Mouse (Mus musculus): ENCODE results near the gene AW822073. TPM values are rescaled to one million over a fixed set of nuclear protein-coding genes. Genes with fewer than 3 reads are reported as not detected.
"Not testable (repeated sequence)": the region's sequence is repeated elsewhere in the genome, so short reads cannot be mapped to it uniquely, and the experiment has no call there.

The AW822073 gene
- polyA plus RNA-seq, 1 experiment from 2014 or later: not detected

DNA sequence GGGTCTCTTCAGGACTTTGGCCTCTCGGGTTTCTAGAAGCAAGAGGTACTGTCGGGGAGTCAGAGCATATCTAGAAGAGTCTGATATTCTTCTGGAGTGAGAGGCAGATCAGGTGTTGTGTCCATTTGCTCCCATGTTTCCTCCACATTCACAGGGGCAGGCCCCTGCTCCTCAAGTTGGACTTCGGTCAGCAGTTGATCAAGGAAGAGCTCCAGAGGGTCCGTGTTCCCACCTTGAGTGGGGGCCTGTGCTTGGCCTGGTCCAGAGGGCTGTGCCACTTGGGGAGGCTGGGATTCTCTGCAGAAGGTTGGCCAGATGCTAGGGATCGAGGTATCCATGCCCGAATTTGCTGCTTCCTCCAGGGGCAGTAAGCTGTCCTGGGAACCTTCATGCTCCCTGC, 3.1 kb upstream of the AW822073 start:
- 81% methylated on average over 2 of the region's 6 CpGs for WGBS
- not testable (repeated sequence) for H3K4me1 ChIP-seq (ENCODE audit: control insufficient read depth, insufficient read depth, low read length); H3K4me3 ChIP-seq (ENCODE audit: low read depth, low read length); ATAC-seq (ENCODE audit: insufficient number of reproducible peaks, low FRiP score, low TSS enrichment, low read depth); H3K27me3 ChIP-seq (ENCODE audit: control insufficient read depth, insufficient read depth, low read length); H3K4me2 ChIP-seq (ENCODE audit: low read depth, severe bottlenecking); H3K27ac ChIP-seq (replicated peaks; ENCODE audit: low read depth, low read length); H3K36me3 ChIP-seq (ENCODE audit: control insufficient read depth, insufficient read depth, low read length); H3K9ac ChIP-seq (ENCODE audit: low read length); DNase-seq (ENCODE audit: low spot score)
- peaks cover 14% of the 10 kb centered on the region for H3K9me3 ChIP-seq (ENCODE audit: control insufficient read depth, low read length)

DNA sequence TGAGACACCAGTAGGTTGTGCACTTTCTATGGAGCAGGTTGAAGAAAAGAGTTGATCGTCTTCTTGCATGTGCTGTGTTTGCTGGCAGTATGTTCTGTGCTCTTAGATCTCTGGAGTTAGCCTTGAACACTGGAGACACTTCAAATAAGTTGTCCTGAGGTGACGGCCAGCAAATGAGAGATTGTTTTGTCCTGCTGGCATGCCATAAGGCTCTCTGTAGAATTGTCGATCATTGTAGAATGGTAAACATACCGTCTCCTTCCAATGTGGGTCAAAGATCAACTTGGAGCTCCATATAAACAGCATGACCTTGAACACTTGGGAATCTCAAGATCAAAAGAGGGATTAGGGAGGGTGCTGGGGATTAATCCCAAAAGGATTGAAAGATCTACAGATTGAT, 1.6 kb upstream of the AW822073 start:
- not testable (repeated sequence) for H3K4me3 ChIP-seq (ENCODE audit: low read depth, low read length); ATAC-seq (ENCODE audit: insufficient number of reproducible peaks, low FRiP score, low TSS enrichment, low read depth); H3K36me3 ChIP-seq (ENCODE audit: control insufficient read depth, insufficient read depth, low read length); H3K4me1 ChIP-seq (ENCODE audit: control insufficient read depth, insufficient read depth, low read length); H3K27me3 ChIP-seq (ENCODE audit: control insufficient read depth, insufficient read depth, low read length); H3K4me2 ChIP-seq (ENCODE audit: low read depth, severe bottlenecking); H3K9ac ChIP-seq (ENCODE audit: low read length); H3K27ac ChIP-seq (replicated peaks; ENCODE audit: low read depth, low read length); H3K9me3 ChIP-seq (ENCODE audit: control insufficient read depth, low read length)
- DNase-seq (ENCODE audit: low spot score): peak; percentile 51
- 87% methylated on average over 4 of the region's 4 CpGs for WGBS

DNA sequence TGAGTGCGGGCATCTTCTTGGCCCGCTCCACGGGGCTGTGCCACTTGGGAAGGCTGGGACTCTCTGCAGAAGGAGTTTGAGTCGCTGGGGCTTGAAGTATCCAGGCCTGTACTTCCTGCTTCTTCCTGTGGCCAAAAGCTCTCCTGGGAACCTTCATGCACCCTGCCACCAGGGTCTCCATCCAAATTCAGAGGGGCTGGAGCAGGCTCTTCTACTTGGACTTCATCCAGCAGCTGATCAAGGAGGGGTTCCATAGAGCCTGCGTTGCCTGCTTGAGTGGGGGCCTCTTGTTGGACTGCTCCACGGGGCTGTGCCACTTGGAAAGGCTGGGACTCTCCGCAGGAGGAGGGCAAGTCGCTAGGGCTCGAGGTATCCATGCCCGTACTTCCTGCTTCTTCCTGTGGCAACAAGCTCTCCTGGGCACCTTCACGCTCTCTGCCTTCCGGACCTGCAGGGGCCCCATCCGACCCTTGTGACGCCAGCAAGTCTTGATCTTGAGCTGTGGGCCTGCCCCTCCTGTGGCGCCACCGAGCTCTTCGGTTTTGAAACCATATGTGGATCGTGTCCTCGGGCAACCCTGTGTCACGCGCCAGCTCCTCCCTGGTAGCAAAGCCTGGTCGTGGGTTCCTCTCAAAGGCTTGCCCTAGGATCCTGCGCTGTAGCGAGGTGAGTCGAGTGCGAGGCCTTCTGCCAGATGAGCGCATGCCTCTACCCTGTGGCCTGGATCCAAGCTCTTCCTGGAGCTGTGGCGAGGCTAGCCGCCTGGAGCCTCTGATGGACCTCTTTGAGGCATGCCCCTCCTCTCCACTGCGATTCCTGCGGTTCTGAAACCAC, 541 bp downstream of the AW822073 start:
- not testable (repeated sequence) for ATAC-seq (ENCODE audit: insufficient number of reproducible peaks, low FRiP score, low TSS enrichment, low read depth); H3K4me2 ChIP-seq (ENCODE audit: low read depth, severe bottlenecking); H3K9ac ChIP-seq (ENCODE audit: low read length); H3K36me3 ChIP-seq (ENCODE audit: control insufficient read depth, insufficient read depth, low read length); H3K27ac ChIP-seq (replicated peaks; ENCODE audit: low read depth, low read length); H3K4me1 ChIP-seq (ENCODE audit: control insufficient read depth, insufficient read depth, low read length); H3K9me3 ChIP-seq (ENCODE audit: control insufficient read depth, low read length); H3K4me3 ChIP-seq (ENCODE audit: low read depth, low read length); H3K27me3 ChIP-seq (ENCODE audit: control insufficient read depth, insufficient read depth, low read length)
- peak; percentile 64 for DNase-seq (ENCODE audit: low spot score)
- WGBS: 82% methylated on average over 25 of the region's 31 CpGs

DNA sequence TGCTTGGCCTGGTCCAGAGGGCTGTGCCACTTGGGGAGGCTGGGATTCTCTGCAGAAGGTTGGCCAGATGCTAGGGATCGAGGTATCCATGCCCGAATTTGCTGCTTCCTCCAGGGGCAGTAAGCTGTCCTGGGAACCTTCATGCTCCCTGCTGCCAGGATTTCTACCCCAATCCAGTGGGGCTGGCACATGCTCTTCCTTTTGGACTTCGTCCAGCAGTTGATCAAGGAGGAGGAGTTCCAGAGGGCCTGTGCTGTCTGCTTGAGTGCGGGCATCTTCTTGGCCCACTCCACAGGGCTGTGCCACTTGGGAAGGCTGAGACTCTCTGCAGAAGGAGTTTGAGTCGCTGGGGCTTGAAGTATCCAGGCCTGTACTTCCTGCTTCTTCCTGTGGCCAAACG, 1.6 kb downstream of the AW822073 start:
- H3K27me3 ChIP-seq (ENCODE audit: control insufficient read depth, insufficient read depth, low read length); H3K4me3 ChIP-seq (ENCODE audit: low read depth, low read length): not testable (repeated sequence)
- 86% methylated on average over 3 of the region's 6 CpGs for WGBS

DNA sequence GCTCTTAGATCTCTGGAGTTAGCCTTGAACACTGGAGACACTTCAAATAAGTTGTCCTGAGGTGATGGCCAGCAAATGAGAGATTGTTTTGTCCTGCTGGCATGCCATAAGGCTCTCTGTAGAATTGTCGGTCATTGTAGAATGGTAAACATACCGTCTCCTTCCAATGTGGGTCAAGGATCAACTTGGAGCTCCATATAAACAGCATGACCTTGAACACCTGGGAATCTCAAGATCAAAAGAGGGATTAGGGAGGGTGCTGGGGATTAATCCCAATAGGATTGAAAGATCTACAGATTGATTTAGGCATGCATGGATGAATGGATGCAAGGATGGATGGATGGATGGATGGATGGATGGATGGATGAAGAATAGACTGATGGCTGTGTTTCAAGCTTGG, 3.2 kb downstream of the AW822073 start:
- not testable (repeated sequence) for H3K27me3 ChIP-seq (ENCODE audit: control insufficient read depth, insufficient read depth, low read length); H3K9ac ChIP-seq (ENCODE audit: low read length); H3K9me3 ChIP-seq (ENCODE audit: control insufficient read depth, low read length); DNase-seq (ENCODE audit: low spot score); ATAC-seq (ENCODE audit: insufficient number of reproducible peaks, low FRiP score, low TSS enrichment, low read depth); H3K36me3 ChIP-seq (ENCODE audit: control insufficient read depth, insufficient read depth, low read length); H3K4me1 ChIP-seq (ENCODE audit: control insufficient read depth, insufficient read depth, low read length); H3K4me2 ChIP-seq (ENCODE audit: low read depth, severe bottlenecking); H3K4me3 ChIP-seq (ENCODE audit: low read depth, low read length); H3K27ac ChIP-seq (replicated peaks; ENCODE audit: low read depth, low read length)
- WGBS: 98% methylated on average over 2 of the region's 2 CpGs

More for the DNA sequence above, 1.6 kb downstream of the AW822073 start:
- not testable (repeated sequence) for H3K9me3 ChIP-seq (ENCODE audit: control insufficient read depth, low read length); ATAC-seq (ENCODE audit: insufficient number of reproducible peaks, low FRiP score, low TSS enrichment, low read depth); DNase-seq (ENCODE audit: low spot score); H3K27ac ChIP-seq (replicated peaks; ENCODE audit: low read depth, low read length); H3K4me2 ChIP-seq (ENCODE audit: low read depth, severe bottlenecking); H3K9ac ChIP-seq (ENCODE audit: low read length); H3K4me1 ChIP-seq (ENCODE audit: control insufficient read depth, insufficient read depth, low read length); H3K36me3 ChIP-seq (ENCODE audit: control insufficient read depth, insufficient read depth, low read length)

DNA sequence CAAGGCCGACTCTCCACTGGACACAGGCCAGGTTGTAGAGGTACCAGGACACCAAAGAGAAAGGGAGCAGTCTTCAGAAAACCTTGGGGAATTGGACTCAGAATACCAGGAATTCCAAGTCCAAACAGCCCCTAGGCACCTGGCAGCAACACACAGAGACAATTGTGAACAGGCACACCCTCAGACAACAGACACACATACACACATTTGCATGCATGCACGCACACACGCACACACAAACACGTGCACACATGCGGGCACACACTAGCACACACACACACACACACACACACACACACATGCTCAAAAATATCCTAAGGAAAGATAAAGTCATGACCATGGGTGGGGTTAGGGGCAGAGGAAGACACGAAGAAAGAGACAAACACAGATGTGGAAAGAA, 4.0 kb downstream of the AW822073 start:
- no peak for DNase-seq (ENCODE audit: low spot score)
- H3K9me3 ChIP-seq (ENCODE audit: control insufficient read depth, low read length): no peaks in the 10 kb centered on the region
- ATAC-seq (ENCODE audit: insufficient number of reproducible peaks, low FRiP score, low TSS enrichment, low read depth): no peak
- H3K27me3 ChIP-seq (ENCODE audit: control insufficient read depth, insufficient read depth, low read length): no peaks in the 10 kb centered on the region
- H3K9ac ChIP-seq (ENCODE audit: low read length): no peak overlapping the region
- H3K4me1 ChIP-seq (ENCODE audit: control insufficient read depth, insufficient read depth, low read length): no peaks in the 10 kb centered on the region
- H3K4me3 ChIP-seq (ENCODE audit: low read depth, low read length): no peak overlapping the region
- no peak overlapping the region for H3K4me2 ChIP-seq (ENCODE audit: low read depth, severe bottlenecking)
- H3K27ac ChIP-seq (replicated peaks; ENCODE audit: low read depth, low read length): no peak overlapping the region
- 85% methylated on average over 6 of the region's 6 CpGs for WGBS
- no peaks in the 10 kb centered on the region for H3K36me3 ChIP-seq (ENCODE audit: control insufficient read depth, insufficient read depth, low read length)

DNA sequence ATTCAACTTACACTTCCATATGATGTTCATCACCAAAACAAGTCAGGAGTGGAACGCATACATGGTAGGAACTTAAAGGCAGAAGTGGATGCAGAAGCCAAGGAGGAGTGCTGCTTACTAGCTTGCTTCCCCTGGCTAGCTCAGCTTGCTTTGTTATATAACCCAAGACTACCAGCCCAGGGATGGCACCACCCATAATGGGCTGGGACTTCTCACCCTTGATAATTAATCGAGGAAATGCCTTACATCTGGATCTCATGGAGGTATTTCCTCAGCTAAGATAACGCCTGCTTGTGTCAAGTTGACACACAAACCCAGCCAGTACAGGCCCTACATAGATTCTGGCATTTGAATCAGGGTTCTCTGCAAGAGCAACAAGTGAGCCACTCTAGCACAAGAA, 7.4 kb downstream of the AW822073 start:
- no peak for DNase-seq (ENCODE audit: low spot score)
- whole genome bisulfite sequencing: 80% methylated on average over 3 of the region's 3 CpGs
- Histone ChIP-seq H3K4me3 (ENCODE audit: low read depth, low read length) (no peak overlapping the region), H3K27ac (replicated peaks; ENCODE audit: low read depth, low read length) (no peak overlapping the region), H3K4me2 (ENCODE audit: low read depth, severe bottlenecking) (no peak overlapping the region), H3K9me3 (ENCODE audit: control insufficient read depth, low read length) (peaks cover 3% of the 10 kb centered on the region; the same call in 1 of the 2 replicates), H3K36me3 (ENCODE audit: control insufficient read depth, insufficient read depth, low read length) (no peaks in the 10 kb centered on the region), H3K27me3 (ENCODE audit: control insufficient read depth, insufficient read depth, low read length) (no peaks in the 10 kb centered on the region), H3K9ac (ENCODE audit: low read length) (no peak overlapping the region), H3K4me1 (ENCODE audit: control insufficient read depth, insufficient read depth, low read length) (no peaks in the 10 kb centered on the region)
- ATAC-seq (ENCODE audit: insufficient number of reproducible peaks, low FRiP score, low TSS enrichment, low read depth): no peak

DNA sequence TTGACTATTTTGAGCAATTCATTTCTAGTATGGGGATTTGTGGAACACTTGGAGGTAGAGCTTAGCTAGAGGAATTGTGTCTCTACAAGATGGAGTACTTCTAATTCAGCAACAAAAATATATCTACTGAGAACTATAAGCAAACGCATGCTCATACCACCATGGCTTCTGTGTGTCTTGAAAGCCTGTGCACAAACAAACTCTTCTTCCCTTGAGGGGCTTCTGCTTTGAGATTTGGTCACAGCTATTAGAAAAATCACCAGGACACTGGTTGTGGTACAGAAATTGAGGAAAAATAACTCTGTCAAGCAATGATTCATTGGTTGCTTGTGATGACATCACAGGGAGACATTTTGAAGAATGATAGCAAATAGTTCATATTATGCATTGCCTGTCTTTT, 9.4 kb downstream of the AW822073 start:
- 88% methylated on average over 1 of the region's 1 CpGs for WGBS
- Histone ChIP-seq H3K4me1 (ENCODE audit: control insufficient read depth, insufficient read depth, low read length) (no peaks in the 10 kb centered on the region), H3K9ac (ENCODE audit: low read length) (no peak overlapping the region), H3K4me2 (ENCODE audit: low read depth, severe bottlenecking) (no peak overlapping the region), H3K9me3 (ENCODE audit: control insufficient read depth, low read length) (peaks cover 6% of the 10 kb centered on the region; the same call in 1 of the 2 replicates), H3K27ac (replicated peaks; ENCODE audit: low read depth, low read length) (no peak overlapping the region), H3K27me3 (ENCODE audit: control insufficient read depth, insufficient read depth, low read length) (no peaks in the 10 kb centered on the region), H3K4me3 (ENCODE audit: low read depth, low read length) (no peak overlapping the region), H3K36me3 (ENCODE audit: control insufficient read depth, insufficient read depth, low read length) (no peaks in the 10 kb centered on the region)
- DNase-seq (ENCODE audit: low spot score) (no peak), ATAC-seq (ENCODE audit: insufficient number of reproducible peaks, low FRiP score, low TSS enrichment, low read depth) (no peak)

DNA sequence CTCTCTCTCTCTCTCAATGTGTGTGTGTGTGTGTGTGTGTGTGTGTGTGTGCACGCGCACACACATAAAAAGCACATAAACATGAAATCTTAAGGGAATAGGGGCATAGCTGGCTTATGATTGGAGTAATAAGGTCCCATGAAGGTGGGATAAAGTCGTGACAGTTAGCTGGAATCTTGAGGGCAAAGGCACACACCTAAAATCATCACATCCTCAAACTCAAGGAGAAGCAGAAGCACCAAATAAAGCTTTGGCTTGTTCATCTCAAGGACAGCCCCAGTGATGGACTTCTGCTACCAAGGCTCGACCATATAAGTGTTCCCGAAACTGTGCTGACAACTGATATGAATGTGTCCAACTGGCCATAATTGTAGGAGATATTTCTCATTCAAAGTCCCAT, 9.8 kb downstream of the AW822073 start:
- no peaks in the 10 kb centered on the region for H3K27me3 ChIP-seq (ENCODE audit: control insufficient read depth, insufficient read depth, low read length)
- H3K4me3 ChIP-seq (ENCODE audit: low read depth, low read length): no peak overlapping the region
- ATAC-seq (ENCODE audit: insufficient number of reproducible peaks, low FRiP score, low TSS enrichment, low read depth) (no peak), DNase-seq (ENCODE audit: low spot score) (no peak)
- no peaks in the 10 kb centered on the region for H3K4me1 ChIP-seq (ENCODE audit: control insufficient read depth, insufficient read depth, low read length)
- 81% methylated on average over 5 of the region's 5 CpGs for WGBS
- H3K27ac ChIP-seq (replicated peaks; ENCODE audit: low read depth, low read length): no peak overlapping the region
- no peak overlapping the region for H3K9ac ChIP-seq (ENCODE audit: low read length)
- H3K4me2 ChIP-seq (ENCODE audit: low read depth, severe bottlenecking): no peak overlapping the region
- peaks cover 6% of the 10 kb centered on the region; the same call in 1 of the 2 replicates for H3K9me3 ChIP-seq (ENCODE audit: control insufficient read depth, low read length)
- H3K36me3 ChIP-seq (ENCODE audit: control insufficient read depth, insufficient read depth, low read length): no peaks in the 10 kb centered on the region

Data from limb, embryonic 11.5 days (tissue).